Mouse (Mus musculus): ENCODE results near the gene Olfr548-ps1.

The Olfr548-ps1 gene

DNA sequence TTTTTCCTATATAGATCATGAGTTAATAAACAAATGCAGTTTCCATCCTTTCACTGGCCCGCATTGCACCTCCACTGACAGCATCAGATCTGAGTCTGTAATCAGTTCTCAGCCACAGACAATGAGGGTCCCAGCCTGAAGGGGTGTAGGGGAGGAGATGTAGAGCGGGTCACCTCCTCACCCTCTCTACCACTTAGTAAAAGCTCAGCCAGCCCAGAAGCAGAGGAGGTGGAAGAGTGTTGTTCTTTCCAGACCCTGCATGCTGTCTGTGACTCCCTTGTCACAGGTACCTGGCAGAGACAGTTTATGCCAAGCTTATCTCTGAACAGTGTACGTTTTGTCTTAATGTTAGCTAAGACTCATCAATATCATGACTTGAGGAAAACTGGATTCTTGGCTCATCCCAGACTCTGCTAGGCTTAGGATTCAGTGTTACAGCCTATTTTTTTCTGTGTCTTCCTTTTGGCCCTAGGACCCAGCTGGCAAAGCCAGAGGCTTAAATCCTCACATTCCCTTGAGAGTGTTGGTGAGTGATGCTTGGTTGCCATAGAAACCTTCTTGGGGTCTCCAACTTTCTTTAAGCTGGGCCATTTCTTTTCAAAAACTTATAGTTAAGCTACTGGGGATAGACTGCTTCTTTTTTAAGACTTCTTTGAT is 32.6 kb downstream of the Olfr548-ps1 start:
- no peak for DNase-seq (ENCODE audit: low read depth, low spot score)

DNA sequence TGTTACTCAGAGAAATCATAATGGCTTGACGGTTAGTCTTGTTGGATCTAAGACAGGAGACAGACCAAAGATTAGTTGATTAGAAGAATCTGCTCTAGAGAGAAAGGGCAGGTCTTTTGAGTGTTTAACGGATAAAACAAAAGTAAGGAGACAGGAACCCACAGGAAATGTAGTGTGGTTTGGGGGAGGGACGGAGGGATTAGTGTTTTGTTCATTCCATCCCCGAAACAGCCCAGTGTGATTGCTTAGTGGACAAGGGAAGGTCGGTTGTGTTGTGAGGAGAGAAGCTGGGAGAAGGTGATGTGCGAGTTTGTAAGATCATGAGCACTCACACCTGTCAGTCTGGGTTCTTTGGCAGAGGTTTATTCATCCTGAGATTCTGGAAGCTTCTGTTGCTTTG is 35.3 kb downstream of the Olfr548-ps1 start:
- DNase-seq (ENCODE audit: low read depth, low spot score), result no peak

DNA sequence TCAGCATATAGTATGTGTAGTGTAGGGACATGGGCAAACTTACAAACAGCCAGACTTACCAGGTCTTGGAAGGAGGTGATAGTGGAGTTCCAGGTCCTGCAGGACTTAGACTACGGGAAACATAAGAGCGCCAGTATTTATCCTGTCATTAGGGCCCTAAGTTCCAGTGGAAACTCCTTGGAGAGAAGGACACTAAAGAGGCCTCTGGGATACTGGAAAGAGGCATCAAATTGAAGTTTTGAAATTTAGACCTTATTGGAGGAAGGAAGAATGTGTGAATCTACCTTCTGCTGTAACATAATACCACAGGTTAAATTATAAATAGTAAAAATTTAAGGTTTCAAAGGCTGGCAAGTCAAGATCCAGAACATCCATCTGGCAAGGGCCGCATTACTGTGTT is 51.1 kb downstream of the Olfr548-ps1 start, which contains the start of gene Olfr551:
Olfr551 (minus strand) TSS at position 101 of the 400 bp plus-strand sequence.
- no peak for DNase-seq (ENCODE audit: low read depth, low spot score)

Data from retina, adult 2 months (tissue).